Mouse (Mus musculus): Measurements from ENCODE around the gene Tnnt3. TPM values are rescaled to one million over a fixed set of nuclear protein-coding genes. Genes with fewer than 3 reads are reported as not detected.

The Tnnt3 gene
- polyA plus RNA-seq, 1 experiment = 2.7 TPM

- peaks cover 7% of the 10 kb centered on the region for H3K4me1 ChIP-seq (ENCODE audit: control insufficient read depth, insufficient read depth, low read length)
- H3K4me3 ChIP-seq (ENCODE audit: low read depth, low read length) = no peak overlapping the region
- H3K9me3 ChIP-seq (replicated peaks; ENCODE audit: control insufficient read depth, insufficient read depth, low read length, poor library complexity, severe bottlenecking) = no peaks in the 10 kb centered on the region
- H3K9ac ChIP-seq (ENCODE audit: low read depth, poor library complexity, severe bottlenecking) = no peak overlapping the region
- TF ChIP-seq CTCF (IDR thresholded peaks at IDR 0.05; ENCODE audit: low read depth, low read length) (no peak), POLR2A (IDR thresholded peaks at IDR 0.05; ENCODE audit: insufficient read depth, low read length) (no peak), EP300 (IDR thresholded peaks at IDR 0.05; ENCODE audit: insufficient read depth, low read depth, low read length) (no peak)
- H3K27ac ChIP-seq (ENCODE audit: insufficient read depth, low read length) = no peak overlapping the region
- H3K36me3 ChIP-seq (ENCODE audit: control insufficient read depth, insufficient read depth, low read length, poor library complexity, severe bottlenecking) = no peaks in the 10 kb centered on the region
- H3K27me3 ChIP-seq (ENCODE audit: control insufficient read depth, insufficient read depth, low read length, poor library complexity, severe bottlenecking) = no peaks in the 10 kb centered on the region
Observed at GRCm38 (mm10) chr7:142535116-142535515, 36.5 kb downstream of the Tnnt3 start.

GRCm38 (mm10) chr7:142535832-142536231 lies 37.2 kb downstream of the Tnnt3 start:
- Histone ChIP-seq H3K9me3 (replicated peaks; ENCODE audit: control insufficient read depth, insufficient read depth, low read length, poor library complexity, severe bottlenecking) (no peaks in the 10 kb centered on the region), H3K36me3 (ENCODE audit: control insufficient read depth, insufficient read depth, low read length, poor library complexity, severe bottlenecking) (no peaks in the 10 kb centered on the region), H3K27me3 (ENCODE audit: control insufficient read depth, insufficient read depth, low read length, poor library complexity, severe bottlenecking) (no peaks in the 10 kb centered on the region), H3K9ac (ENCODE audit: low read depth, poor library complexity, severe bottlenecking) (no peak overlapping the region), H3K4me1 (ENCODE audit: control insufficient read depth, insufficient read depth, low read length) (peaks cover 7% of the 10 kb centered on the region), H3K4me3 (ENCODE audit: low read depth, low read length) (no peak overlapping the region), H3K27ac (ENCODE audit: insufficient read depth, low read length) (no peak overlapping the region)
- TF ChIP-seq EP300 (IDR thresholded peaks at IDR 0.05; ENCODE audit: insufficient read depth, low read depth, low read length) (no peak), CTCF (IDR thresholded peaks at IDR 0.05; ENCODE audit: low read depth, low read length) (no peak), POLR2A (IDR thresholded peaks at IDR 0.05; ENCODE audit: insufficient read depth, low read length) (no peak)

- Histone ChIP-seq H3K9ac (ENCODE audit: low read depth, poor library complexity, severe bottlenecking) (no peak overlapping the region), H3K27me3 (ENCODE audit: control insufficient read depth, insufficient read depth, low read length, poor library complexity, severe bottlenecking) (no peaks in the 10 kb centered on the region), H3K36me3 (ENCODE audit: control insufficient read depth, insufficient read depth, low read length, poor library complexity, severe bottlenecking) (no peaks in the 10 kb centered on the region), H3K4me3 (ENCODE audit: low read depth, low read length) (no peak overlapping the region), H3K4me1 (ENCODE audit: control insufficient read depth, insufficient read depth, low read length) (peaks cover 7% of the 10 kb centered on the region), H3K27ac (ENCODE audit: insufficient read depth, low read length) (peak overlapping the region; percentile 53), H3K9me3 (replicated peaks; ENCODE audit: control insufficient read depth, insufficient read depth, low read length, poor library complexity, severe bottlenecking) (no peaks in the 10 kb centered on the region)
- TF ChIP-seq CTCF (IDR thresholded peaks at IDR 0.05; ENCODE audit: low read depth, low read length) (no peak), EP300 (IDR thresholded peaks at IDR 0.05; ENCODE audit: insufficient read depth, low read depth, low read length) (peak; percentile 65; the same call in 1 of the 2 replicates)
Observed at GRCm38 (mm10) chr7:142537181-142537580, 38.5 kb downstream of the Tnnt3 start.

- TF ChIP-seq CTCF (IDR thresholded peaks at IDR 0.05; ENCODE audit: low read depth, low read length) (peak; percentile 71), EP300 (IDR thresholded peaks at IDR 0.05; ENCODE audit: insufficient read depth, low read depth, low read length) (no peak)
- no peaks in the 10 kb centered on the region for H3K27me3 ChIP-seq (ENCODE audit: control insufficient read depth, insufficient read depth, low read length, poor library complexity, severe bottlenecking)
- H3K27ac ChIP-seq (ENCODE audit: insufficient read depth, low read length) = peak overlapping the region; percentile 53
- no peak overlapping the region for H3K4me3 ChIP-seq (ENCODE audit: low read depth, low read length)
- no peak overlapping the region for H3K9ac ChIP-seq (ENCODE audit: low read depth, poor library complexity, severe bottlenecking)
- H3K9me3 ChIP-seq (replicated peaks; ENCODE audit: control insufficient read depth, insufficient read depth, low read length, poor library complexity, severe bottlenecking) = no peaks in the 10 kb centered on the region
- no peaks in the 10 kb centered on the region for H3K36me3 ChIP-seq (ENCODE audit: control insufficient read depth, insufficient read depth, low read length, poor library complexity, severe bottlenecking)
- peaks cover 7% of the 10 kb centered on the region for H3K4me1 ChIP-seq (ENCODE audit: control insufficient read depth, insufficient read depth, low read length)
Observed at GRCm38 (mm10) chr7:142537879-142538278, 39.2 kb downstream of the Tnnt3 start.

DNA sequence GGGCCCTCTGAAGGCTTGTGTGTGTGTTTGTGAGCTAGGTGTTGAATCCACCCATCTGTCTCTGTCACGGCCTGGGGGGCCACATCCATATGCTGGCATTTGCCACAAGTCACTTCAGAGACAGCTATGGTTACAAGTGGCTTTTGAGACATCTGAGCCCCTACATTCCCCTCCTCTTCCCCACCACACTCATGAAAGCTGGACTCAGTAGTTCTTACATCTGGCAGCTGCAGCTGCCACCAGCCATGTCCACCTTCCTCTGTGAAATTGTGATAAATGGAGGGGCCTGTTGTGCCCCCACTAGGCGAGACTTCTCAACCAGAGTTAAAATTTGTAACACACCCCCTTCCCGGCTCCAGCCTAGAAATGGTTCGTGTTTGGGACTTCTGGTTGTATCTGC lies 39.7 kb downstream of the Tnnt3 start:
- Histone ChIP-seq H3K36me3 (ENCODE audit: control insufficient read depth, insufficient read depth, low read length, poor library complexity, severe bottlenecking) (no peaks in the 10 kb centered on the region), H3K9ac (ENCODE audit: low read depth, poor library complexity, severe bottlenecking) (no peak overlapping the region), H3K27me3 (ENCODE audit: control insufficient read depth, insufficient read depth, low read length, poor library complexity, severe bottlenecking) (no peaks in the 10 kb centered on the region), H3K27ac (ENCODE audit: insufficient read depth, low read length) (no peak overlapping the region), H3K4me3 (ENCODE audit: low read depth, low read length) (no peak overlapping the region), H3K4me1 (ENCODE audit: control insufficient read depth, insufficient read depth, low read length) (peaks cover 7% of the 10 kb centered on the region), H3K9me3 (replicated peaks; ENCODE audit: control insufficient read depth, insufficient read depth, low read length, poor library complexity, severe bottlenecking) (no peaks in the 10 kb centered on the region)
- TF ChIP-seq CTCF (IDR thresholded peaks at IDR 0.05; ENCODE audit: low read depth, low read length) = no peak
- TF ChIP-seq POLR2A (IDR thresholded peaks at IDR 0.05; ENCODE audit: insufficient read depth, low read length) = no peak

DNA sequence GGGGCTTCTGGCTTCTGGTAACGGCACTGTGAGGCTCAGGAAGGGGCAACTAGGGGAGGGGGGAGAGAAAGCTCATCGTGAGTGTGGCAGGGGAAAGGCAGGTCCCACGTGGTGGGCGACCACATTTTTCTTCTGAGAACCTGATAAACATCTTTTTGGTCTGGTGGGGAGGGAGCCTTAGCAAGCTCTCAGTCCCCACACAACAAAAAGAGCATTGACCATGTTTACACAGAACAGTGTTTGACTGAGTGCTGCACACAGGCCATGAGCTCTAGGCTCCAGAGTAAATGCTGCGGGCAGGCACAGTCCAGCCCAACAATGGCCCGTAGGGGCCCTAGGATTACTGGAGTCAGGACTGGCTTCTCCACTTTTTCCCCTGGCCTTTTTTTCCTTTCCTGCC lies 40.1 kb downstream of the Tnnt3 start:
- Histone ChIP-seq H3K4me3 (ENCODE audit: low read depth, low read length) (no peak overlapping the region), H3K4me1 (ENCODE audit: control insufficient read depth, insufficient read depth, low read length) (peaks cover 7% of the 10 kb centered on the region)

More for the DNA sequence above, 40.1 kb downstream of the Tnnt3 start:
- no peaks in the 10 kb centered on the region for H3K27me3 ChIP-seq (ENCODE audit: control insufficient read depth, insufficient read depth, low read length, poor library complexity, severe bottlenecking)
- no peak overlapping the region for H3K9ac ChIP-seq (ENCODE audit: low read depth, poor library complexity, severe bottlenecking)
- TF ChIP-seq POLR2A (IDR thresholded peaks at IDR 0.05; ENCODE audit: insufficient read depth, low read length) (no peak), EP300 (IDR thresholded peaks at IDR 0.05; ENCODE audit: insufficient read depth, low read depth, low read length) (no peak), CTCF (IDR thresholded peaks at IDR 0.05; ENCODE audit: low read depth, low read length) (no peak)
- no peak overlapping the region for H3K27ac ChIP-seq (ENCODE audit: insufficient read depth, low read length)
- no peaks in the 10 kb centered on the region for H3K9me3 ChIP-seq (replicated peaks; ENCODE audit: control insufficient read depth, insufficient read depth, low read length, poor library complexity, severe bottlenecking)
- no peaks in the 10 kb centered on the region for H3K36me3 ChIP-seq (ENCODE audit: control insufficient read depth, insufficient read depth, low read length, poor library complexity, severe bottlenecking)
